Mouse (Mus musculus): ENCODE measurements around the gene Bcl2l13. TPM values are rescaled to one million over a fixed set of nuclear protein-coding genes. Genes with fewer than 3 reads are reported as not detected.

Bcl2l13 gene
- total and polyA plus RNA-seq, 3 experiments = 24.6 to 46.6 (median 25.5) TPM

GRCm38 (mm10) chr6:120835474-120836374, at the start of gene Bcl2l13 (continued):
- no peak for TF ChIP-seq USF2 (conservative IDR thresholded peaks at IDR 0.05; ENCODE audit: low read depth, low read length)

GRCm38 (mm10) chr6:120788068-120788607, 47.9 kb upstream of the Bcl2l13 start:
- H3K27me3 ChIP-seq (replicated peaks) = no peaks in the 10 kb centered on the region
- H3K9me3 ChIP-seq (replicated peaks; ENCODE audit: low read length) = no peaks in the 10 kb centered on the region
- no peak overlapping the region for H3K4me3 ChIP-seq (replicated peaks in 1 of 3; ENCODE audit: low read depth in 2 of 3, low read length in 2 of 3, poor library complexity in 1 of 3)
- peaks cover 26 to 48% of the 10 kb centered on the region in 2 experiments for H3K36me3 ChIP-seq (replicated peaks in 1 of 2; ENCODE audit: control insufficient read depth in 1 of 2, insufficient read depth in 1 of 2, low read length in 1 of 2)
- DNase-seq (ENCODE audit: extremely low read depth) = no peak
- peaks cover 9 to 35% of the 10 kb centered on the region in 2 experiments; a peak in 3 of 4 replicates for H3K4me1 ChIP-seq (ENCODE audit: control insufficient read depth in 1 of 2, insufficient read depth in 2 of 2)
- no peak overlapping the region for H3K27ac ChIP-seq (ENCODE audit: insufficient read depth, low read depth)
- H3K4me2 ChIP-seq (ENCODE audit: insufficient read depth, low read depth, poor library complexity, severe bottlenecking) = no peak overlapping the region
- H3K9ac ChIP-seq (ENCODE audit: insufficient read depth, low read depth) = no peak overlapping the region
- no peak for TF ChIP-seq USF2 (conservative IDR thresholded peaks at IDR 0.05; ENCODE audit: low read depth, low read length)
- TF ChIP-seq ZMIZ1 (IDR thresholded peaks at IDR 0.05; ENCODE audit: low read depth, low read length) = no peak
- in situ Hi-C loops (cut with MboI; ENCODE audit: low pct_ligation_motif_present, low pct_unique_long_range_greater_than_20kb, low sequenced_read_pairs) (no loop called here), dilution Hi-C loops (cut with MboI; ENCODE audit: extremely low pct_ligation_motif_present, extremely low pct_unique_long_range_greater_than_20kb, low sequenced_read_pairs) (no loop called here)
- H3K79me2 ChIP-seq (replicated peaks; ENCODE audit: control insufficient read depth, extremely low read depth, insufficient read depth, poor library complexity, severe bottlenecking) = no peaks in the 10 kb centered on the region

GRCm38 (mm10) chr6:120788904-120789303, 47.1 kb upstream of the Bcl2l13 start:
- Histone ChIP-seq H3K9me3 (replicated peaks; ENCODE audit: low read length) (no peaks in the 10 kb centered on the region), H3K4me1 (ENCODE audit: control insufficient read depth in 1 of 2, insufficient read depth in 2 of 2) (peaks cover 9 to 31% of the 10 kb centered on the region in 2 experiments; a peak in 3 of 4 replicates), H3K36me3 (replicated peaks in 1 of 2; ENCODE audit: control insufficient read depth in 1 of 2, insufficient read depth in 1 of 2, low read length in 1 of 2) (peaks cover 34 to 56% of the 10 kb centered on the region in 2 experiments), H3K9ac (ENCODE audit: insufficient read depth, low read depth) (no peak overlapping the region), H3K27ac (ENCODE audit: insufficient read depth, low read depth) (no peak overlapping the region), H3K27me3 (replicated peaks) (no peaks in the 10 kb centered on the region), H3K79me2 (replicated peaks; ENCODE audit: control insufficient read depth, extremely low read depth, insufficient read depth, poor library complexity, severe bottlenecking) (no peaks in the 10 kb centered on the region), H3K4me3 (replicated peaks in 1 of 3; ENCODE audit: low read depth in 2 of 3, low read length in 2 of 3, poor library complexity in 1 of 3) (no peak overlapping the region), H3K4me2 (ENCODE audit: insufficient read depth, low read depth, poor library complexity, severe bottlenecking) (no peak overlapping the region)
- dilution Hi-C loops (cut with MboI; ENCODE audit: extremely low pct_ligation_motif_present, extremely low pct_unique_long_range_greater_than_20kb, low sequenced_read_pairs) = no loop called here
- TF ChIP-seq USF2 (conservative IDR thresholded peaks at IDR 0.05; ENCODE audit: low read depth, low read length) = no peak
- peak; percentile 42 for TF ChIP-seq RAD21 (IDR thresholded peaks at IDR 0.05; ENCODE audit: low read depth, low read length)
- peak; percentile 30; the same call in 1 of the 2 replicates for TF ChIP-seq SMC3 (IDR thresholded peaks at IDR 0.05; ENCODE audit: low read depth, low read length)
- peak in 1 of 2 experiments; percentile 67; a peak in 2 of 4 replicates for TF ChIP-seq CTCF (conservative IDR thresholded peaks at IDR 0.05 in 1 of 2, IDR thresholded peaks at IDR 0.05 in 1 of 2; ENCODE audit: low read depth in 2 of 2, low read length in 2 of 2)
- peak; percentile 92 for TF ChIP-seq ZNF384 (IDR thresholded peaks at IDR 0.05; ENCODE audit: low read depth, low read length)
- no peak for TF ChIP-seq MAX (IDR thresholded peaks at IDR 0.05; ENCODE audit: low read length)
- peak; percentile 43 for DNase-seq (ENCODE audit: extremely low read depth)
- in situ Hi-C loops (cut with MboI; ENCODE audit: low pct_ligation_motif_present, low pct_unique_long_range_greater_than_20kb, low sequenced_read_pairs) = no loop called here

- Histone ChIP-seq H3K79me2 (replicated peaks; ENCODE audit: control insufficient read depth, extremely low read depth, insufficient read depth, poor library complexity, severe bottlenecking) (no peaks in the 10 kb centered on the region), H3K9me3 (replicated peaks; ENCODE audit: low read length) (no peaks in the 10 kb centered on the region), H3K4me2 (ENCODE audit: insufficient read depth, low read depth, poor library complexity, severe bottlenecking) (no peak overlapping the region), H3K9ac (ENCODE audit: insufficient read depth, low read depth) (no peak overlapping the region), H3K27ac (ENCODE audit: insufficient read depth, low read depth) (no peak overlapping the region), H3K4me1 (ENCODE audit: control insufficient read depth in 1 of 2, insufficient read depth in 2 of 2) (peaks cover 9 to 31% of the 10 kb centered on the region in 2 experiments; a peak in 3 of 4 replicates), H3K27me3 (replicated peaks) (no peaks in the 10 kb centered on the region), H3K36me3 (replicated peaks in 1 of 2; ENCODE audit: control insufficient read depth in 1 of 2, insufficient read depth in 1 of 2, low read length in 1 of 2) (peaks cover 45 to 67% of the 10 kb centered on the region in 2 experiments), H3K4me3 (replicated peaks in 1 of 3; ENCODE audit: low read depth in 2 of 3, low read length in 2 of 3, poor library complexity in 1 of 3) (no peak overlapping the region)
- dilution Hi-C loops (cut with MboI; ENCODE audit: extremely low pct_ligation_motif_present, extremely low pct_unique_long_range_greater_than_20kb, low sequenced_read_pairs) (no loop called here), in situ Hi-C loops (cut with MboI; ENCODE audit: low pct_ligation_motif_present, low pct_unique_long_range_greater_than_20kb, low sequenced_read_pairs) (no loop called here)
- DNase-seq (ENCODE audit: extremely low read depth) = no peak
- no peak for TF ChIP-seq MYC (IDR thresholded peaks at IDR 0.05; ENCODE audit: low read depth, low read length)
- no peak for TF ChIP-seq UBTF (IDR thresholded peaks at IDR 0.05; ENCODE audit: low read depth, low read length)
- no peak for TF ChIP-seq PAX5 (IDR thresholded peaks at IDR 0.05; ENCODE audit: low read length)
- TF ChIP-seq ZC3H11A (IDR thresholded peaks at IDR 0.05; ENCODE audit: low read depth, low read length) = no peak
- TF ChIP-seq CHD1 (IDR thresholded peaks at IDR 0.05; ENCODE audit: low read depth, low read length) = no peak
- TF ChIP-seq MAX (IDR thresholded peaks at IDR 0.05; ENCODE audit: low read length) = no peak
- TF ChIP-seq SMC3 (IDR thresholded peaks at IDR 0.05; ENCODE audit: low read depth, low read length) = no peak
- no peak for TF ChIP-seq USF2 (conservative IDR thresholded peaks at IDR 0.05; ENCODE audit: low read depth, low read length)
- TF ChIP-seq RCOR1 (conservative IDR thresholded peaks at IDR 0.05; ENCODE audit: low read depth, low read length) = no peak
- TF ChIP-seq POLR2AphosphoS2 (IDR thresholded peaks at IDR 0.05; ENCODE audit: low read depth, low read length) = no peak
- no peak for TF ChIP-seq TBP (conservative IDR thresholded peaks at IDR 0.05; ENCODE audit: low read depth, low read length)
- TF ChIP-seq ZNF384 (IDR thresholded peaks at IDR 0.05; ENCODE audit: low read depth, low read length) = no peak
- TF ChIP-seq NELFE (IDR thresholded peaks at IDR 0.05; ENCODE audit: low read depth, low read length) = no peak
- TF ChIP-seq USF1 (IDR thresholded peaks at IDR 0.05; ENCODE audit: low read depth, low read length) = no peak
- no peak for TF ChIP-seq BHLHE40 (IDR thresholded peaks at IDR 0.05; ENCODE audit: low read depth, low read length)
- TF ChIP-seq GABPA (IDR thresholded peaks at IDR 0.05; ENCODE audit: insufficient replicate concordance, low read depth, low read length) = no peak
- no peak for TF ChIP-seq ZMIZ1 (IDR thresholded peaks at IDR 0.05; ENCODE audit: low read depth, low read length)
Observed at GRCm38 (mm10) chr6:120790153-120790552, 45.9 kb upstream of the Bcl2l13 start.
